Mouse (Mus musculus): Measurements from ENCODE around the gene Thegl. TPM values are rescaled to one million over a fixed set of nuclear protein-coding genes. Genes with fewer than 3 reads are reported as not detected.

The Thegl gene
- polyA plus RNA-seq, 1 experiment from 2014 or later, result not detected

DNA sequence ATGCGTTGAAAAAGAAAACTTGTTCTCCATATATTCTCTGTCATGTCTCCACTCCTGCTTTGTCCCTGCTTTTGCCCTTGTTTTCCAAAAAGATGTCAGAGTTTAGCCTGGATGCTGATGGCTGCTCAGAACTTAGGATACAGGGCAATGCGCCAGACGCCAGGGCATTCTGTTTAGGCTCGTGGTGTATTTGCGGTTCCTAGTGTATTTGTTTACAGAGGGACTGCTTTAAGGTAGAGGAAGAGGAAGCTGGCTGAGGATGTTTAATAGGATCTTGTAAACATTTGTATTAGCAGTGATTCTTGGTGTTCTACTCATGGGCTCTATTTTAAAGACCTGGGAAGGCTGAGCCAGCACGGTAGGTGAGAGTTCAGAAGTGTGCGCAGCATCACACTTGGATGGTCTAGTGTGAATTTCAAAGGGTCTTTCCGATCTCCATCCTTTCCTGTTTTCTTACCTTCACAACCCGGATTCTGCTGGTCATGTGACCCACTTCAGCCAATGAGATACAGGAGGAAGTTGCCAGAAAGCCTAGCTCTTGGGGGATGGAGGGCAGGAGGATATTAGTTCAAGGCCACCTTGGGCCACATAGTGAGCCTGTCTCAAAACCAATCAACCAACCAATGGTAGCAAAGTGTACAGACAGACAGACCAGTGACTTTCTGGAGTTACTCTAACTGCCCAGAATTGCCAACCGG, 70.1 kb downstream of the Thegl start:
- DNase-seq (ENCODE audit: low spot score, missing footprints) (no peak), ATAC-seq (ENCODE audit: low FRiP score) (no peak)
- Histone ChIP-seq H3K36me3 (ENCODE audit: control insufficient read depth, insufficient read depth, low read length) (no peaks in the 10 kb centered on the region), H3K4me1 (ENCODE audit: control insufficient read depth, insufficient read depth, low read length) (no peaks in the 10 kb centered on the region), H3K4me2 (no peak overlapping the region), H3K27me3 (ENCODE audit: control insufficient read depth, insufficient read depth, low read length) (no peaks in the 10 kb centered on the region), H3K9me3 (ENCODE audit: control insufficient read depth, low read length) (no peaks in the 10 kb centered on the region), H3K27ac (ENCODE audit: low read depth, low read length) (no peak overlapping the region), H3K4me3 (ENCODE audit: low read depth, low read length) (no peak overlapping the region), H3K9ac (ENCODE audit: low read length) (no peak overlapping the region)
- 90% methylated on average over 10 of the region's 10 CpGs for WGBS

DNA sequence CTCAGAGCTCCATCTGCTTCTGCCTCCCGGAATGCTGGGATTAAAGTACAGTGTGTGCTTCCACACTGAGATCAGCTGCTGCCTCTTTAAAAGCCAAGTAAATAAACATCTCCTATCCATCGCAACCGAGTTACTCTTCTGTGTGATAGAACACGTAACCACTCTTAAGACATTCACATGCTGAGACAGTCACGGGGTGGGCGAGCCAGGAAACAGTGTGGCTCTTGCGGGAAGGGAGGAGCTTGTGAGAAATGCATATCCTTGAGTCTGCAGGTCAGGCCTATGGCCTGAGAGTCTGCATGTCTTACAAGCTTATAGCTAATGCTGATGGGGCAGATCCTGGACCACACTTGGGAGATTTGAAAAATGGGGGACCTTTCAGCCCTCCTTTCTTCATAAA, 70.7 kb downstream of the Thegl start:
- Histone ChIP-seq H3K27me3 (ENCODE audit: control insufficient read depth, insufficient read depth, low read length) (0 out of 2 replicates have a peak, but pooled peaks cover under 1% of the 10 kb centered on the region), H3K4me2 (no peak overlapping the region), H3K4me3 (ENCODE audit: low read depth, low read length) (no peak overlapping the region), H3K27ac (ENCODE audit: low read depth, low read length) (no peak overlapping the region), H3K9me3 (ENCODE audit: control insufficient read depth, low read length) (no peaks in the 10 kb centered on the region), H3K4me1 (ENCODE audit: control insufficient read depth, insufficient read depth, low read length) (no peaks in the 10 kb centered on the region), H3K9ac (ENCODE audit: low read length) (no peak overlapping the region), H3K36me3 (ENCODE audit: control insufficient read depth, insufficient read depth, low read length) (no peaks in the 10 kb centered on the region)
- 95% methylated on average over 7 of the region's 7 CpGs for WGBS
- DNase-seq (ENCODE audit: low spot score, missing footprints) (peak; percentile 69), ATAC-seq (ENCODE audit: low FRiP score) (no peak)

DNA sequence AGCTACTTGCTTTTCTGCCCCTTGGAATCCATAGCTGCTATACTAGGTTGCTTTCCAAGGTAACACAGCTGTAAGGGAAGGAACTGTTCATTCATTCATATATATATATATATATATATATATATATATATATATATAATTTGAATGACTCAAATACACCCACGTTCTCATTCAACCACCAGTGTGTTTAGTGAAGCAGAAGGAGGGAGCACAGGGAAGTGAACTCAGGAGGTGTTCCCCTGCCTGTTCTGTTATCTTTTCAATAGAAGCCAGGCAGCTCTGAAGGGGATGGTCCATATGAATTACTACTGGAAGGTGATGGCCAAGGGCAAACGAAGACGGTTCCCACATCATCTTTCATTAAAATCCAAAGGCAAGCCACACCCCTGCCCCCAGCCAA, 71.3 kb downstream of the Thegl start:
- no peak overlapping the region for H3K4me3 ChIP-seq (ENCODE audit: low read depth, low read length)
- WGBS, result 93% methylated on average over 3 of the region's 3 CpGs
- no peaks in the 10 kb centered on the region for H3K9me3 ChIP-seq (ENCODE audit: control insufficient read depth, low read length)
- no peak overlapping the region for H3K9ac ChIP-seq (ENCODE audit: low read length)
- H3K4me1 ChIP-seq (ENCODE audit: control insufficient read depth, insufficient read depth, low read length), result no peaks in the 10 kb centered on the region
- no peak for ATAC-seq (ENCODE audit: low FRiP score)
- DNase-seq (ENCODE audit: low spot score, missing footprints), result no peak
- H3K4me2 ChIP-seq, result no peak overlapping the region
- H3K27me3 ChIP-seq (ENCODE audit: control insufficient read depth, insufficient read depth, low read length), result 0 out of 2 replicates have a peak, but pooled peaks cover 5% of the 10 kb centered on the region
- H3K27ac ChIP-seq (ENCODE audit: low read depth, low read length), result no peak overlapping the region
- H3K36me3 ChIP-seq (ENCODE audit: control insufficient read depth, insufficient read depth, low read length), result no peaks in the 10 kb centered on the region

- 41% methylated on average over 1 of the region's 1 CpGs for WGBS
- ATAC-seq (ENCODE audit: low FRiP score), result no peak
- Histone ChIP-seq H3K9me3 (ENCODE audit: control insufficient read depth, low read length) (no peaks in the 10 kb centered on the region), H3K4me1 (ENCODE audit: control insufficient read depth, insufficient read depth, low read length) (peaks cover 4% of the 10 kb centered on the region; the same call in 1 of the 2 replicates), H3K4me3 (ENCODE audit: low read depth, low read length) (no peak overlapping the region), H3K9ac (ENCODE audit: low read length) (no peak overlapping the region), H3K36me3 (ENCODE audit: control insufficient read depth, insufficient read depth, low read length) (no peaks in the 10 kb centered on the region), H3K4me2 (no peak overlapping the region), H3K27me3 (ENCODE audit: control insufficient read depth, insufficient read depth, low read length) (peaks cover 18% of the 10 kb centered on the region), H3K27ac (ENCODE audit: low read depth, low read length) (no peak overlapping the region)
- peak; percentile 89 for DNase-seq (ENCODE audit: low spot score, missing footprints)
These were observed 73.5 kb downstream of the Thegl start for GRCm38 (mm10) chr5:77089294-77089693.

GRCm38 (mm10) chr5:77089901-77090300, 74.1 kb downstream of the Thegl start:
- no peak overlapping the region for H3K4me2 ChIP-seq
- WGBS, result 42% methylated on average over 8 of the region's 8 CpGs
- H3K9me3 ChIP-seq (ENCODE audit: control insufficient read depth, low read length), result no peaks in the 10 kb centered on the region
- ATAC-seq (ENCODE audit: low FRiP score), result no peak
- H3K27ac ChIP-seq (ENCODE audit: low read depth, low read length), result no peak overlapping the region
- no peak overlapping the region for H3K4me3 ChIP-seq (ENCODE audit: low read depth, low read length)
- no peak for DNase-seq (ENCODE audit: low spot score, missing footprints)
- no peaks in the 10 kb centered on the region for H3K36me3 ChIP-seq (ENCODE audit: control insufficient read depth, insufficient read depth, low read length)
- H3K27me3 ChIP-seq (ENCODE audit: control insufficient read depth, insufficient read depth, low read length), result peaks cover 23% of the 10 kb centered on the region
- no peak overlapping the region for H3K9ac ChIP-seq (ENCODE audit: low read length)
- peaks cover 5% of the 10 kb centered on the region; the same call in 1 of the 2 replicates for H3K4me1 ChIP-seq (ENCODE audit: control insufficient read depth, insufficient read depth, low read length)

- peaks cover 6% of the 10 kb centered on the region; the same call in 1 of the 2 replicates for H3K4me1 ChIP-seq (ENCODE audit: control insufficient read depth, insufficient read depth, low read length)
- ATAC-seq (ENCODE audit: low FRiP score), result no peak
These were observed 74.8 kb downstream of the Thegl start for GRCm38 (mm10) chr5:77090521-77091096.

GRCm38 (mm10) chr5:77091923-77092322, 76.1 kb downstream of the Thegl start:
- H3K9ac ChIP-seq (ENCODE audit: low read length), result no peak overlapping the region
- H3K9me3 ChIP-seq (ENCODE audit: control insufficient read depth, low read length), result no peaks in the 10 kb centered on the region
- ATAC-seq (ENCODE audit: low FRiP score), result no peak
- H3K36me3 ChIP-seq (ENCODE audit: control insufficient read depth, insufficient read depth, low read length), result no peaks in the 10 kb centered on the region
- H3K4me2 ChIP-seq, result no peak overlapping the region
- H3K4me3 ChIP-seq (ENCODE audit: low read depth, low read length), result no peak overlapping the region
- DNase-seq (ENCODE audit: low spot score, missing footprints), result no peak
- 81% methylated on average over 3 of the region's 3 CpGs for WGBS
- peaks cover 36% of the 10 kb centered on the region for H3K27me3 ChIP-seq (ENCODE audit: control insufficient read depth, insufficient read depth, low read length)
- peaks cover 6% of the 10 kb centered on the region; the same call in 1 of the 2 replicates for H3K4me1 ChIP-seq (ENCODE audit: control insufficient read depth, insufficient read depth, low read length)
- H3K27ac ChIP-seq (ENCODE audit: low read depth, low read length), result no peak overlapping the region

More at GRCm38 (mm10) chr5:77090521-77091096, 74.8 kb downstream of the Thegl start:
- 62% methylated on average over 5 of the region's 5 CpGs for WGBS
- peaks cover 28% of the 10 kb centered on the region for H3K27me3 ChIP-seq (ENCODE audit: control insufficient read depth, insufficient read depth, low read length)
- DNase-seq (ENCODE audit: low spot score, missing footprints), result no peak
- H3K4me2 ChIP-seq, result no peak overlapping the region
- H3K27ac ChIP-seq (ENCODE audit: low read depth, low read length), result no peak overlapping the region
- no peaks in the 10 kb centered on the region for H3K36me3 ChIP-seq (ENCODE audit: control insufficient read depth, insufficient read depth, low read length)
- H3K4me3 ChIP-seq (ENCODE audit: low read depth, low read length), result no peak overlapping the region
- no peaks in the 10 kb centered on the region for H3K9me3 ChIP-seq (ENCODE audit: control insufficient read depth, low read length)
- H3K9ac ChIP-seq (ENCODE audit: low read length), result no peak overlapping the region

DNA sequence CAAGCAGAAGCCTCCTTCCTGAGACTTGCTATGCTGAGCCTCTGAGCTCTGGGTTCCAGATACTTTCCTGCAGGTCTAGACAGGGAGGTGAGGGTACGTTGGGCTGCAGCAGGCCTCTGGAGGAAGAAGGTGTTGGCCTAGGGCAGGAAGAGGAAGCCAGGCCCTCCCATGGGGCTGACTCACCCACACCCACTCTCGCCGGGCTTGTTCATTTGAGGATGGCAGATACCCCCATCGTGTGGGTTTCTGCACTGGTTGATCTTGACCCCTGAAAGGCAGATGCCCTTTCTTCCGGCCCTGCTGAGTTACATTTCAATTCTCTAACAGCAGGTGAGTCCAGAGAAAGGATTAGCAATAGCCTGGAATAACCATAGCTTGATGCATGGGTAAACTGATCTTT, 76.7 kb downstream of the Thegl start:
- peaks cover 6% of the 10 kb centered on the region; the same call in 1 of the 2 replicates for H3K4me1 ChIP-seq (ENCODE audit: control insufficient read depth, insufficient read depth, low read length)
- WGBS, result 86% methylated on average over 5 of the region's 5 CpGs
- ATAC-seq (ENCODE audit: low FRiP score), result no peak
- H3K9me3 ChIP-seq (ENCODE audit: control insufficient read depth, low read length), result no peaks in the 10 kb centered on the region
- H3K27ac ChIP-seq (ENCODE audit: low read depth, low read length), result no peak overlapping the region
- no peak overlapping the region for H3K4me3 ChIP-seq (ENCODE audit: low read depth, low read length)
- no peak for DNase-seq (ENCODE audit: low spot score, missing footprints)
- no peaks in the 10 kb centered on the region for H3K36me3 ChIP-seq (ENCODE audit: control insufficient read depth, insufficient read depth, low read length)
- no peak overlapping the region for H3K9ac ChIP-seq (ENCODE audit: low read length)
- peaks cover 38% of the 10 kb centered on the region for H3K27me3 ChIP-seq (ENCODE audit: control insufficient read depth, insufficient read depth, low read length)
- no peak overlapping the region for H3K4me2 ChIP-seq

- WGBS, result 34% methylated on average over 8 of the region's 8 CpGs
These were observed 78.1 kb downstream of the Thegl start for GRCm38 (mm10) chr5:77093961-77094360.

More at GRCm38 (mm10) chr5:77093961-77094360, 78.1 kb downstream of the Thegl start:
- peak overlapping the region; percentile 98 for H3K4me2 ChIP-seq
- DNase-seq (ENCODE audit: low spot score, missing footprints), result peak; percentile 93
- no peak overlapping the region for H3K9ac ChIP-seq (ENCODE audit: low read length)
- no peaks in the 10 kb centered on the region for H3K9me3 ChIP-seq (ENCODE audit: control insufficient read depth, low read length)
- H3K4me1 ChIP-seq (ENCODE audit: control insufficient read depth, insufficient read depth, low read length), result peaks cover 6% of the 10 kb centered on the region; the same call in 1 of the 2 replicates
- peaks cover 39% of the 10 kb centered on the region for H3K27me3 ChIP-seq (ENCODE audit: control insufficient read depth, insufficient read depth, low read length)
- no peak for ATAC-seq (ENCODE audit: low FRiP score)
- H3K4me3 ChIP-seq (ENCODE audit: low read depth, low read length), result peak overlapping the region; percentile 50
- H3K27ac ChIP-seq (ENCODE audit: low read depth, low read length), result no peak overlapping the region
- H3K36me3 ChIP-seq (ENCODE audit: control insufficient read depth, insufficient read depth, low read length), result no peaks in the 10 kb centered on the region

Measured in midbrain, embryonic 11.5 days (tissue).